Mouse (Mus musculus): Measurements from ENCODE around the gene D430041D05Rik.

- TF ChIP-seq CTCF (IDR thresholded peaks at IDR 0.05; ENCODE audit: insufficient read depth, low read length): no peak
- TF ChIP-seq POLR2A (IDR thresholded peaks at IDR 0.05; ENCODE audit: borderline replicate concordance, extremely low read depth, low read depth, low read length): no peak
Observed at GRCm38 (mm10) chr2:104267049-104267448, 143.8 kb downstream of the D430041D05Rik start.

All from lung, adult 2 months (tissue).